ENCODE assay signal across 8 mouse cellular contexts in the genomic region with DNA sequence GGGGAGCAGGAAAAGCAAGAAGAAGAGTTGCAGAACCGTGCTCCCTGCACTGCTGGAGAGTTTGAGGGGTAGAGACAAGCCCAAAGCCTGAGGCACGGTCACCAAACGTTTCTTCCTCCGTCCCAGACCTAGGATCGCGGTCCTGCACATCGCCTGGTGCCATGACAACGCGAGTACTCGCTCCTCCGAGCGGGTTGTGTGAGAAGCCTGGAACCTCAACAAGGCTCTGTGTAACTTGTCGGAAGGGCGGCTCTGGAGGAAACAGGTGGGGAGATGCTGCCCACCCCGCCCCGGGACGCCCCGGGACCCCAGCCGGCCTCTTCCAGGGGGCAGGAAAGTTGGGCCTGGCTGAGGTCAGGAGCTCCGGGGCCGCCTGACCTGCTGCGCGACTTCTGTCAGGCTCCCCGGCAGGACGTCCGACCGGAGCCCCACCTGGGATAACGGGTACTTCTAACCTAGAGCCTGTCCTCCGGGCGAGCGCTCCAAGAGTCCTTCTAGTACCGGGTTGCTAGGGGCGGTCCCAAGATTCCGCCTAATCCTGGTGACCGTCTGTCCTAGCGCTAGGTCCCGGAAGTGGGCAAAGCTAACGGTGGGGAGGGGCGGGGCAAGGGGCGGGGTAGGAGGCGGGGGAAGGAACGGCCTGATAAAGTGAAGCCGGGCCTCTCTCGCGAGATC. TPM values are rescaled to one million over a fixed set of nuclear protein-coding genes. Genes with fewer than 3 reads are reported as not detected.
A peak's percentile ranks its signal among the peaks of the same experiment; 100 is the strongest.
DNase-seq lines count a peak whose midpoint lies in the region; ATAC-seq and TF ChIP-seq lines count a peak whose summit lies in the region.

A gene (minus strand): TSS at position 590 of the 675 bp plus-strand sequence.

- TF ChIP-seq CTCF in liver, postnatal 0 days (IDR thresholded peaks at IDR 0.05; ENCODE audit: low read depth), result no peak

- H3K36me3 ChIP-seq in forebrain, embryonic 16.5 days (ENCODE audit: control insufficient read depth, insufficient read depth), result no peaks in the 10 kb centered on the region
- peaks cover 2% of the 10 kb centered on the region; the same call in 1 of the 2 replicates for H3K36me3 ChIP-seq in liver, postnatal 0 days (replicated peaks; ENCODE audit: insufficient read depth, low read length)

- TF ChIP-seq EP300 in liver, postnatal 0 days (IDR thresholded peaks at IDR 0.05; ENCODE audit: low read depth), result no peak

- H3K4me2 ChIP-seq in forebrain, embryonic 16.5 days (ENCODE audit: low read length), result peak within 1 kb of the TSS; percentile 94
- peak within 1 kb of the TSS; percentile 94 for H3K4me2 ChIP-seq in liver, postnatal 0 days (ENCODE audit: low read depth, low read length)

- peaks cover 28% of the 10 kb centered on the region for H3K4me1 ChIP-seq in forebrain, embryonic 16.5 days (replicated peaks; ENCODE audit: control insufficient read depth, insufficient read depth, low read length)
- H3K4me1 ChIP-seq in liver, postnatal 0 days (ENCODE audit: insufficient read depth), result peaks cover 38% of the 10 kb centered on the region

- peak; percentile 90 for ATAC-seq in forebrain, embryonic 16.5 days
- peak; percentile 22 for ATAC-seq in liver, postnatal 0 days
- ATAC-seq in megakaryocyte progenitor cell, adult 5-6 weeks (replicated peaks; ENCODE audit: poor library complexity), result no peak

- no peaks in the 10 kb centered on the region for H3K9me3 ChIP-seq in forebrain, embryonic 16.5 days (ENCODE audit: control insufficient read depth, low read length)
- no peaks in the 10 kb centered on the region for H3K9me3 ChIP-seq in liver, postnatal 0 days (ENCODE audit: low read length)

- peak within 1 kb of the TSS; percentile 73 for H3K4me3 ChIP-seq in forebrain, embryonic 16.5 days (replicated peaks; ENCODE audit: low read length)
- peak within 1 kb of the TSS; percentile 92 for H3K4me3 ChIP-seq in liver, postnatal 0 days (ENCODE audit: low read depth, low read length)

- H3K9ac ChIP-seq in forebrain, embryonic 16.5 days (replicated peaks; ENCODE audit: low read depth, low read length), result peak within 1 kb of the TSS; percentile 80
- peak within 1 kb of the TSS; percentile 94 for H3K9ac ChIP-seq in liver, postnatal 0 days (replicated peaks)

- H3K27ac ChIP-seq in forebrain, embryonic 16.5 days (ENCODE audit: low read length), result peak within 1 kb of the TSS; percentile 80
- peak within 1 kb of the TSS; percentile 98 for H3K27ac ChIP-seq in liver, postnatal 0 days (ENCODE audit: low read depth)

- no peaks in the 10 kb centered on the region for H3K27me3 ChIP-seq in forebrain, embryonic 16.5 days (replicated peaks; ENCODE audit: control insufficient read depth, insufficient read depth, low read length)
- no peaks in the 10 kb centered on the region for H3K27me3 ChIP-seq in liver, postnatal 0 days (ENCODE audit: insufficient read depth, low read length)

- WGBS in forebrain, embryonic 16.5 days, result under 1% methylated on average over 42 of the region's 45 CpGs
- 0% methylated on average over 44 of the region's 45 CpGs for WGBS in liver, postnatal 0 days (ENCODE audit: insufficient replicate concordance)

- peak; percentile 73 for DNase-seq in embryo, embryonic 10 days (ENCODE audit: low spot score)
- no peak for DNase-seq in embryo, embryonic 9.5 days (ENCODE audit: extremely low spot score)
- peak; percentile 29 for DNase-seq in right cerebral cortex, postnatal 14 days
- DNase-seq in right cerebral cortex, postnatal 25 days, result no peak
- no peak for DNase-seq in liver, postnatal 0 days
- DNase-seq in cerebellum, adult 9-10 months, result no peak

RNA-seq across cellular contexts. Expression of the gene that starts here (rescaled TPM):
- polyA plus RNA-seq in forebrain, embryonic 16.5 days (2015; fragmentation: Nextera tagmentation; extraction: Ambion mirVana), result 0.23 and 0.35 TPM in 2 replicates
- 0.46 and 0.49 TPM in 2 replicates for polyA plus RNA-seq in liver, postnatal 0 days (2015; fragmentation: Nextera tagmentation; extraction: Ambion mirVana)
- not detected in 2 replicates for total RNA-seq in megakaryocyte progenitor cell, adult 5-6 weeks (2015)
- total RNA-seq in megakaryocyte progenitor cell, adult 5-6 weeks (2017), result not detected in 2 replicates

Comparison
In these comparisons a context has a peak if more than half of its experiments do, and no peak if none do; other contexts are left out.
1. DNase-seq: peak in embryo, embryonic 10 days (single experiment) and right cerebral cortex, postnatal 14 days (single experiment); none in embryo, embryonic 9.5 days (single experiment), right cerebral cortex, postnatal 25 days (single experiment), liver, postnatal 0 days (single experiment) and cerebellum, adult 9-10 months (single experiment).
2. Peak in ATAC-seq, H3K4me3 ChIP-seq, H3K27ac ChIP-seq, H3K9ac ChIP-seq and H3K4me2 ChIP-seq in forebrain, embryonic 16.5 days; RNA of the gene not detected or under 1 TPM.
3. Peak in ATAC-seq, H3K4me3 ChIP-seq, H3K27ac ChIP-seq, H3K9ac ChIP-seq and H3K4me2 ChIP-seq in liver, postnatal 0 days; RNA of the gene not detected or under 1 TPM.